Mouse (Mus musculus): ENCODE data around the gene Bend4. TPM values are rescaled to one million over a fixed set of nuclear protein-coding genes. Genes with fewer than 3 reads are reported as not detected.

Gene Bend4
- polyA plus RNA-seq (2017; shearing (Covaris generic)) = 0.20 TPM

DNA sequence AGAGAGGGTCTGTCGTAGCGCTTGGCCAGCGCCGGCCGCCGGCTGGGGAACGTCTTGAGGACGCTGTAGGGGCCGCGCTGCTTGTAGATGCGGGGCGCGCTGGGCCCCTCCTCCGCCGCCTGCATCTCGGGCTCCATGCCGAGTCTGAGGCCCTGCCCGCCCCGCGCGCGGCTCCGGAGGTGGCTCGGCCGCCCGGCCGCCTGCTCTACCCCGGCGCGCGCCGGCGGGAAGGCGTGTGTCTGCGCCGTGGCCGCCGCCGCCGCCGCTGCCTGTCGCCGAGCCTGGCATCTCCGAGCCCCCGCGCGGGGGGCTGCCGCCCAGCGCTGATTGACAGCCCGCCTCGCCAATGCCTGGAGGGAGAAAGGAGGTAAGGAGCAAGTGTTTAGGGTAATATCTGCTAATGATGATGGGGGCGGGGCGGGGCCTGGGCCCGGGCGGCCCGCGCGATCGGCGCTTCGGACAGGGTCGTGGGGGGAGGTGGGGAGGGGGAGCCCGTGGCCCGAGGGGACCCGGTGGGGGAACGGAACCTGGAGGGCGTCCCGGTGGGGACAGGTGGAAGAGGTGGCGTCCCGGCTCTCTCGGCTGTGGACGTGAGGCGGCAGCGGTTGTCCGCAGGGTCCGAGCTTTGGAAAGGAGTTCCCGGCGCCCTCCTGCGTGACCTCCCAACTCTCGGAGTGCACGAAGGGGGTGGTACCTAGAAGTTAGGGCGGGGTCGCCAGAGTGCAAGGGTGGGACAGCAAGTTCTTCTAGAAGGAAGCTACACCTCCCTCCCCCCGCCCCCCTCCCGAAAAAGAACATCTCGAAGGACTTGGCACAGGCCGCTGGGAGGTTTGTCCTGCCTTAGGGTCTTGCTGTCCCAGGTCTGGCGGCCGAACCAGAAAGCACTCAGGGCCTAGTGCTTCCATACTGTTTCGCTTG lies at the start of gene Bend4:
Gene Bend4, minus strand, starts transcription at position 868 of the 918 bp plus-strand sequence.

Other genes with a start within 250 kb of the Bend4 start
- 129 TPM for gene Tmem33, start 167.7 kb downstream of the Bend4 start, polyA plus RNA-seq (2017; shearing (Covaris generic))
- gene Slc30a9, start 121.4 kb downstream of the Bend4 start, polyA plus RNA-seq (2017; shearing (Covaris generic)) = 14.3 TPM
- 0.33 TPM for gene Shisa3, start 179.6 kb upstream of the Bend4 start, polyA plus RNA-seq (2017; shearing (Covaris generic))

All from activated CD4-positive, CD25-positive, alpha-beta regulatory T cell, adult 9 weeks (primary cell).